Mouse (Mus musculus): ENCODE measurements around the gene Galnt2. TPM values are rescaled to one million over a fixed set of nuclear protein-coding genes. Genes with fewer than 3 reads are reported as not detected.

Galnt2 gene
- total and polyA plus RNA-seq, 2 experiments from 2014 or later = 36.5 to 54.9 TPM

DNA sequence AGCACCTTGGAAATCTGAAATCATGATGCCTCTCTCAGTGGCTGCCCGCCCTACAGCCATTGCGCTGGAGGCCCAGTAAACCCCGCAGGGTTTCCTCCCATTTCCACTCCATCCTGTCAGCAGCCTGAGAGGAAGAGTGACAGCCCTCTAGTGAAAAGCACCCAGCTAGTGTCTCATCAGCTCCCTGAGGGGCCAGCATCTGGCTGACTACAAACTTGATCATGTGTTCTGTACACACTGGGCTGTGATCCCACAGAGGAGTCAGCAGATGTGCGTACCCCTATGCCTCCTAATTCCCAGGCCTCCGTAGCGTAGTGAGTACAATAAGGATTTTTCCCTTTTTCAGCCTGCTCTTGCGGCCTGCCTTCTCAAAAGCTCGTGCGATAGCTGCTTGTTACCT is 25.6 kb downstream of the Galnt2 start:
- 41% methylated on average over 9 of the region's 9 CpGs for WGBS
- Histone ChIP-seq H3K4me3 (ENCODE audit: low read length) (no peak overlapping the region), H3K9ac (replicated peaks; ENCODE audit: low read length) (no peak overlapping the region), H3K4me2 (ENCODE audit: low read depth, low read length) (no peak overlapping the region), H3K9me3 (ENCODE audit: low read length) (no peaks in the 10 kb centered on the region), H3K4me1 (ENCODE audit: insufficient read depth, low read length) (peaks cover 30% of the 10 kb centered on the region), H3K27me3 (ENCODE audit: insufficient read depth, low read length) (no peaks in the 10 kb centered on the region), H3K27ac (peak overlapping the region; percentile 56), H3K36me3 (ENCODE audit: insufficient read depth, low read length) (no peaks in the 10 kb centered on the region)
- no peak for TF ChIP-seq CTCF (IDR thresholded peaks at IDR 0.05; ENCODE audit: low read depth)
- ATAC-seq (peak; percentile 16; the same call in 1 of the 2 replicates), DNase-seq (ENCODE audit: low spot score) (peak; percentile 28)

DNA sequence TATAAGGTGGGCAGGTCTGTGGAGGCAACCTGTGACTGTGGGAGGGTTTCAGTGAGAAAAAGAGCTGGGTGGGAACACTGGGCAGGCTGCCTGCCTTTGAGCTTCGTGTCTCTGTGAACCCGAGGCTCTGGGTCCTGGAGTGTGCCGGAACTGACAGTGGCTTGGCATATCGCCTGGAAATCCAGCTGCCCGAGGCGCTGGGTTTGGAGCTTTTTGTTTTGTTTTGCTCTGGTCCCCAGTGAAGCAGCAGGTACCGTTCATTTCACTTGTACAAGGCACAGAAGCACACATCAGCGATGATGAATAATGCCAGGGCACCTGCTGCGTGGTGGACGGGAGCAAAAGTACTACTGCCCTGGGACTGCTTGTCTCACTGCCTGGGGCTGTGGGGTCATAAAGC is 26.2 kb downstream of the Galnt2 start:
- TF ChIP-seq CTCF (IDR thresholded peaks at IDR 0.05; ENCODE audit: low read depth) = no peak
- Histone ChIP-seq H3K4me2 (ENCODE audit: low read depth, low read length) (peak overlapping the region; percentile 21; the same call in 1 of the 2 replicates), H3K9ac (replicated peaks; ENCODE audit: low read length) (no peak overlapping the region), H3K27ac (peak overlapping the region; percentile 56), H3K27me3 (ENCODE audit: insufficient read depth, low read length) (no peaks in the 10 kb centered on the region), H3K36me3 (ENCODE audit: insufficient read depth, low read length) (no peaks in the 10 kb centered on the region), H3K4me3 (ENCODE audit: low read length) (no peak overlapping the region), H3K4me1 (ENCODE audit: insufficient read depth, low read length) (peaks cover 30% of the 10 kb centered on the region), H3K9me3 (ENCODE audit: low read length) (no peaks in the 10 kb centered on the region)
- 15% methylated on average over 10 of the region's 10 CpGs for WGBS
- peak; percentile 80 for ATAC-seq
- DNase-seq (ENCODE audit: low spot score) = peak; percentile 87

DNA sequence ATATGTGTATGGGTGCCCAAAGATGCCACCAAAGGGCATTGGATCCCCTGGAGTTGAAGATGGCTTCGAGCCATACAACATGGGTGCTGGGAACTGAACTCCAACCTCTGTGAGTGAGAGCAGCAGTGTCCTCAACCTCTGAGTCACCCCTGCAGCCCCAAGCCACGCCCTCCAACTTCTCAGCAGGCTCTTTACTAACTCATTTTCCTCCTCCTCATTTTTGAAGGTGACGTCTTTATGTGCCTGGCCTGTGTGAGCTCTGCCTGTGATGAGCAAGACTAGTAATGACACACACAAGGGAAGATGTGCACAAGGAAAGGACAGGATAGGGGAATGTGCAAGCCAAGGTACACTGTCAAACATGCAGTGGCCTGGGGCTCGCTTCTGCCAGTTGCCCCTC is 28.0 kb downstream of the Galnt2 start:
- Histone ChIP-seq H3K4me1 (ENCODE audit: insufficient read depth, low read length) (peaks cover 38% of the 10 kb centered on the region), H3K27me3 (ENCODE audit: insufficient read depth, low read length) (no peaks in the 10 kb centered on the region), H3K36me3 (ENCODE audit: insufficient read depth, low read length) (no peaks in the 10 kb centered on the region), H3K9me3 (ENCODE audit: low read length) (no peaks in the 10 kb centered on the region), H3K9ac (replicated peaks; ENCODE audit: low read length) (no peak overlapping the region), H3K4me2 (ENCODE audit: low read depth, low read length) (no peak overlapping the region), H3K27ac (no peak overlapping the region), H3K4me3 (ENCODE audit: low read length) (no peak overlapping the region)
- 88% methylated on average over 4 of the region's 4 CpGs for WGBS
- no peak for TF ChIP-seq CTCF (IDR thresholded peaks at IDR 0.05; ENCODE audit: low read depth)
- DNase-seq (ENCODE audit: low spot score) (no peak), ATAC-seq (no peak)

DNA sequence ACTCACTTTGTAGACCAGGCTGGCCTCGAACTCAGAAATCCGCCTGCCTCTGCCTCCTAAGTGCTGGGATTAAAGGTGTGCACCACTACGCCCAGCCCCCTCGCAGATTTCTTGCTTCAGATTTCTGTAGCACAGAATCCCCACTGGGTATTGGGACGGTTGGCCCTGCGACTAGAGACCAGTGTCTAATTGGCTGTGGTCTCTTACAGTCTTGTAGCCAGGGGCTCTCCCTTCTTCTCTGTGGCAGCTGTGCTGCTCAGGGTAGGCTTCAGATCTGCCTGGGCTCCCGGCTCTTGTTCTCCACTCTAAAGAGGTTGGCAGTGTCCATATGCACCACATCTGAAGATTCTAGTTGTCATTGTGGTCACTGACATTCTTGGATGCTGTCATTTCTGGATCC is 28.7 kb downstream of the Galnt2 start:
- H3K36me3 ChIP-seq (ENCODE audit: insufficient read depth, low read length) = no peaks in the 10 kb centered on the region
- 64% methylated on average over 7 of the region's 7 CpGs for WGBS
- no peaks in the 10 kb centered on the region for H3K27me3 ChIP-seq (ENCODE audit: insufficient read depth, low read length)
- no peaks in the 10 kb centered on the region for H3K9me3 ChIP-seq (ENCODE audit: low read length)
- no peak for TF ChIP-seq CTCF (IDR thresholded peaks at IDR 0.05; ENCODE audit: low read depth)
- no peak for ATAC-seq
- no peak overlapping the region for H3K4me3 ChIP-seq (ENCODE audit: low read length)
- H3K4me2 ChIP-seq (ENCODE audit: low read depth, low read length) = no peak overlapping the region
- no peak for DNase-seq (ENCODE audit: low spot score)
- H3K9ac ChIP-seq (replicated peaks; ENCODE audit: low read length) = no peak overlapping the region
- H3K4me1 ChIP-seq (ENCODE audit: insufficient read depth, low read length) = peaks cover 45% of the 10 kb centered on the region
- no peak overlapping the region for H3K27ac ChIP-seq

DNA sequence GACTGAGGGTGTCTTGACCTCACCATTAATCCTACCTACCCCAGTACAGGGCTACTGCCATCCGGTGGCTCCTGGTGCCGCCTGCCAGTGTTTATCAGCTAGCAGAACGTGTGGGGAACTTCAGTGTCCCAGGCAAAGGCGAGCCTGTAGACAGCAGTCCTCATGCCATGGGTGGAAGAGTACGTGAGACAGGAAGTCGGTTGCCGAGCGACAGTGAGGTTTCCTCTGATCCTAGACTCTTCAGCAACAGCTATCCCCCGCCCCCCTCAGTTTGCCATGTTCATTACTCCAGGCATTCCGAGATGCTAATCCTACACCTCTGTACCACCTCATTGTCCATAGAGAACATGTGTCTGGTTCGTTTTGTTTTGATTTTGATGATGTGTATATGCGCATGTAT is 29.2 kb downstream of the Galnt2 start:
- Histone ChIP-seq H3K9me3 (ENCODE audit: low read length) (no peaks in the 10 kb centered on the region), H3K27me3 (ENCODE audit: insufficient read depth, low read length) (no peaks in the 10 kb centered on the region), H3K4me3 (ENCODE audit: low read length) (no peak overlapping the region), H3K9ac (replicated peaks; ENCODE audit: low read length) (no peak overlapping the region), H3K4me1 (ENCODE audit: insufficient read depth, low read length) (peaks cover 46% of the 10 kb centered on the region), H3K4me2 (ENCODE audit: low read depth, low read length) (no peak overlapping the region), H3K36me3 (ENCODE audit: insufficient read depth, low read length) (no peaks in the 10 kb centered on the region), H3K27ac (no peak overlapping the region)
- ATAC-seq = no peak
- no peak; the same call in 1 of the 2 replicates for TF ChIP-seq CTCF (IDR thresholded peaks at IDR 0.05; ENCODE audit: low read depth)
- WGBS = 59% methylated on average over 12 of the region's 12 CpGs
- no peak for DNase-seq (ENCODE audit: low spot score)

DNA sequence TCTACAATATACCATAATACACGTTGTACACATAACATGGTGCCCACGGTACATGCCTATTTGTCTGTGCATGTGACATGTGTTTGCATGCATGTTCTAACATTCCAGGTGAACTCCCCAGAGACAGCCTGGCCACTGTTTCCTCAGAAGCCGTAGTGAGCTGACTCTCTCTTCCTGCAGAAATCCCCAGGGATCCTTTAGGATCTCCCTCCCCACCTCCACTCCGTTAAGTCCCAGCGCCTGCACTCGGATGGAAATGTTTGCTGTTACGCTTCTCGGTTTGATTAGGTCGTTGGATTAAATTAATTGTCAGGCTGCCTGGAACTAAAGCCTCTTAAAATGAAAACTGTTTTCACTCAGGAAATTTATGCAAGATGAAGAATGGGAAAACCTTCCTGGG is 31.9 kb downstream of the Galnt2 start:
- H3K4me1 ChIP-seq (ENCODE audit: insufficient read depth, low read length) = peaks cover 25% of the 10 kb centered on the region
- no peaks in the 10 kb centered on the region for H3K27me3 ChIP-seq (ENCODE audit: insufficient read depth, low read length)
- no peak overlapping the region for H3K4me3 ChIP-seq (ENCODE audit: low read length)
- TF ChIP-seq CTCF (IDR thresholded peaks at IDR 0.05; ENCODE audit: low read depth) = no peak
- no peak overlapping the region; the same call in 1 of the 2 replicates for H3K9ac ChIP-seq (replicated peaks; ENCODE audit: low read length)
- H3K36me3 ChIP-seq (ENCODE audit: insufficient read depth, low read length) = no peaks in the 10 kb centered on the region
- ATAC-seq (no peak), DNase-seq (ENCODE audit: low spot score) (no peak)
- H3K9me3 ChIP-seq (ENCODE audit: low read length) = no peaks in the 10 kb centered on the region
- H3K4me2 ChIP-seq (ENCODE audit: low read depth, low read length) = no peak overlapping the region
- WGBS = 37% methylated on average over 9 of the region's 9 CpGs
- H3K27ac ChIP-seq = peak overlapping the region; percentile 41; the same call in 1 of the 2 replicates

DNA sequence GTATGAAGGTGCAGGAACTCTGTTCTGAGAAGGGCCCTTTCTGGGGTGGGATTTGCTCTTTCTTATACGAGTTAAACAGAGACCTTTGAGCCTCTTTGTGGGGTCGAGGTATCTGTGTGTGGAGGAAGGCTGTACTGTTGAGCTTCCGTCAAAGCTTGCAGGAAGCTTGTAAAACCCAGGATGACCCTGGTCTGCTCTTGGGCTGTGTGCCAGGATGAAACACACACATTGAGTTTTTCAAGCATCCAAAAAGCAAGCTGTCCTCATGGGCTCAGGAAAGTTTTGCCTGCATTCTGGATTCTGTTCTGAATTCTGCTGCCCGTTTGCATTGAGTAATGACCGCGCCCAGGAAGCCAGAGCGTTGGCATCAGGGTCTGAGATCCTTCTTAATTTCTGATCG is 32.8 kb downstream of the Galnt2 start:
- ATAC-seq (no peak), DNase-seq (ENCODE audit: low spot score) (no peak)
- no peaks in the 10 kb centered on the region for H3K36me3 ChIP-seq (ENCODE audit: insufficient read depth, low read length)
- peaks cover 22% of the 10 kb centered on the region; the same call in 1 of the 2 replicates for H3K4me1 ChIP-seq (ENCODE audit: insufficient read depth, low read length)
- H3K4me2 ChIP-seq (ENCODE audit: low read depth, low read length) = no peak overlapping the region
- H3K27ac ChIP-seq = peak overlapping the region; percentile 41; the same call in 1 of the 2 replicates
- 80% methylated on average over 8 of the region's 8 CpGs for WGBS
- no peak overlapping the region for H3K9ac ChIP-seq (replicated peaks; ENCODE audit: low read length)
- no peaks in the 10 kb centered on the region for H3K9me3 ChIP-seq (ENCODE audit: low read length)
- no peaks in the 10 kb centered on the region for H3K27me3 ChIP-seq (ENCODE audit: insufficient read depth, low read length)
- no peak overlapping the region for H3K4me3 ChIP-seq (ENCODE audit: low read length)
- no peak for TF ChIP-seq CTCF (IDR thresholded peaks at IDR 0.05; ENCODE audit: low read depth)

All from hindbrain, postnatal 0 days (tissue).